Mouse (Mus musculus): ENCODE results near the gene Abce1. TPM values are rescaled to one million over a fixed set of nuclear protein-coding genes. Genes with fewer than 3 reads are reported as not detected.

The Abce1 gene
- polyA plus RNA-seq, 1 experiment = 0.63 TPM

- H3K27me3 ChIP-seq (ENCODE audit: control insufficient read depth) = no peaks in the 10 kb centered on the region
- H3K4me1 ChIP-seq (ENCODE audit: control insufficient read depth) = peaks cover 12% of the 10 kb centered on the region
- TF ChIP-seq GATA1 (IDR thresholded peaks at IDR 0.05; ENCODE audit: low read length) (no peak), TAL1 (IDR thresholded peaks at IDR 0.05; ENCODE audit: low read length) (no peak)
- peaks cover 2% of the 10 kb centered on the region for H3K36me3 ChIP-seq (ENCODE audit: control insufficient read depth)
- H3K9me3 ChIP-seq (ENCODE audit: control insufficient read depth, low read length) = no peaks in the 10 kb centered on the region
- no peak overlapping the region for H3K4me3 ChIP-seq (replicated peaks)
Measured at GRCm38 (mm10) chr8:79636151-79636550, 75.4 kb downstream of the Abce1 start.

- TF ChIP-seq TAL1 (IDR thresholded peaks at IDR 0.05; ENCODE audit: low read length) (no peak), GATA1 (IDR thresholded peaks at IDR 0.05; ENCODE audit: low read length) (no peak)
- Histone ChIP-seq H3K27me3 (ENCODE audit: control insufficient read depth) (no peaks in the 10 kb centered on the region), H3K4me3 (replicated peaks) (no peak overlapping the region), H3K36me3 (ENCODE audit: control insufficient read depth) (no peaks in the 10 kb centered on the region), H3K4me1 (ENCODE audit: control insufficient read depth) (peaks cover 8% of the 10 kb centered on the region), H3K9me3 (ENCODE audit: control insufficient read depth, low read length) (no peaks in the 10 kb centered on the region)
Measured at GRCm38 (mm10) chr8:79635491-79635890, 76.0 kb downstream of the Abce1 start.

Other genes with a start within 250 kb of the Abce1 start
- 0.07 and 0.08 TPM in 2 replicates for gene Otud4, start 72.1 kb downstream of the Abce1 start, polyA plus RNA-seq (2012)
- not detected in 2 replicates for gene Anapc10, start 80 bp upstream of the Abce1 start, polyA plus RNA-seq (2012)